Mouse (Mus musculus): Measurements from ENCODE around the gene Klhl21. TPM values are rescaled to one million over a fixed set of nuclear protein-coding genes. Genes with fewer than 3 reads are reported as not detected.

Klhl21 gene
- total RNA-seq, 1 experiment from 2014 or later = 18.7 TPM

- DNase-seq = peak; percentile 61
Observed at GRCm38 (mm10) chr4:151995371-151996172, 13.0 kb upstream of the Klhl21 start.

GRCm38 (mm10) chr4:151996173-151996950, 12.2 kb upstream of the Klhl21 start, which contains the start of gene Phf13:
Gene Phf13, minus strand, starts transcription at chr4:151996258.
- DNase-seq = peak; percentile 99

- no peak for DNase-seq
Observed at GRCm38 (mm10) chr4:151996951-151997222, 11.7 kb upstream of the Klhl21 start.

- no peak for DNase-seq
Observed at GRCm38 (mm10) chr4:151997701-151998100, 10.9 kb upstream of the Klhl21 start.

- peak; percentile 6 for DNase-seq
Observed at GRCm38 (mm10) chr4:151999481-151999880, 9.1 kb upstream of the Klhl21 start.

- DNase-seq = peak; percentile 32
Observed at GRCm38 (mm10) chr4:152000906-152001305, 7.7 kb upstream of the Klhl21 start.

- DNase-seq = no peak
Observed at GRCm38 (mm10) chr4:152001335-152001734, 7.3 kb upstream of the Klhl21 start.

- no peak for DNase-seq
Observed at GRCm38 (mm10) chr4:152002063-152002462, 6.5 kb upstream of the Klhl21 start.

- DNase-seq = no peak
Observed at GRCm38 (mm10) chr4:152006137-152006536, 2.5 kb upstream of the Klhl21 start.

- no peak for DNase-seq
Observed at GRCm38 (mm10) chr4:152006812-152007211, 1.8 kb upstream of the Klhl21 start.

GRCm38 (mm10) chr4:152007481-152008147, 989 bp upstream of the Klhl21 start:
- no peak for DNase-seq

- peak; percentile 44 for DNase-seq
Observed at GRCm38 (mm10) chr4:152008148-152008500, 479 bp upstream of the Klhl21 start.

GRCm38 (mm10) chr4:152009076-152010051, 761 bp downstream of the Klhl21 start:
- peak; percentile 83 for DNase-seq

GRCm38 (mm10) chr4:152010091-152010706, 1.6 kb downstream of the Klhl21 start:
- DNase-seq = peak; percentile 71

- peak; percentile 33 for DNase-seq
Observed at GRCm38 (mm10) chr4:152010707-152011134, 2.1 kb downstream of the Klhl21 start.

GRCm38 (mm10) chr4:152011171-152011760, 2.7 kb downstream of the Klhl21 start:
- DNase-seq = peak; percentile 3

GRCm38 (mm10) chr4:152012109-152012508, 3.5 kb downstream of the Klhl21 start:
- DNase-seq = no peak

GRCm38 (mm10) chr4:152013036-152013813, 4.6 kb downstream of the Klhl21 start:
- no peak for DNase-seq

GRCm38 (mm10) chr4:152019073-152019472, 10.5 kb downstream of the Klhl21 start:
- DNase-seq = no peak

- DNase-seq = no peak
Observed at GRCm38 (mm10) chr4:152020024-152020423, 11.4 kb downstream of the Klhl21 start.

Measured in adrenal gland, postnatal 14 days (tissue).